Mouse (Mus musculus): ENCODE data around the gene Zfp952.
"Not testable (repeated sequence)": the region's sequence is repeated elsewhere in the genome, so short reads cannot be mapped to it uniquely, and the experiment has no call there.

Zfp952 gene

DNA sequence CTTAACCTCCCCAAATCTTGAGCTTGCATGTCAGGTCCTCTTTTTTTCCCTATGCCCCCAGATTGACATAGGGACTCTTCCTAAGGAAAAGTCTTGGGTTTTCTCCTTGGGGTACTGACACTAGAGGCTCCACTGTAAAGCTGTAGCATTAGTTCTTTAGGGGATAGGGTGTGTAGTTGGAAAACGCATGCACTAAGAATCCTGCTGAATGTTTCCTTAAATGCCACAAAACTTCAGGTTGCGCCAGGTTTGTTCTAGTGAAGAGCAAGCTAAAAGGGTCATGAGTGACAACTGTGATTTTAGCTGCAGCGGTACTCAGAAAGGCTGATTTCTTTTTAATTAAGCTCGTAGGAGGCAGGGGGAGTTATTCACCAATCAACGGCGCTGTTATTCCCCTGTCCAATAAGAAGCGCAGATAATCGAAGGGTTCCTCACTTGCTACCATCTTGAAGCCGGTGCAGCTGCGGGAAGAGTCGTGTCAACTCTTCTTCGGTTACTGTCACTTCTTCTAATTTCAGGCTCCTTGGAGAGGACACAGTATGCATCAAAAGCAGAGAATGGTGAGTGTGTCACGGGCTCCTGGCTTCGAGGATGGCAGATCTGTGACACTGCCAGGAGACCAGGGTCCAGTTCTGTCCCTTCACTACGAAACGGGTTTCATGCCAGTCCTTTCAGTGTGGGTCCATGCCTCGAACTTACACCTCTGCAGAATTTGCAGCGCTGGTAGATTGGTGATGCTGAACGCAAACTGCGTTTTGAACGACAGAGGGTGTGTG lies at the start of gene Zfp952:
Gene Zfp952, plus strand, starts transcription at position 431 of the 776 bp plus-strand sequence.
- DNase-seq (ENCODE audit: low spot score in 2 of 2): peak; percentile 94 to 98

DNA sequence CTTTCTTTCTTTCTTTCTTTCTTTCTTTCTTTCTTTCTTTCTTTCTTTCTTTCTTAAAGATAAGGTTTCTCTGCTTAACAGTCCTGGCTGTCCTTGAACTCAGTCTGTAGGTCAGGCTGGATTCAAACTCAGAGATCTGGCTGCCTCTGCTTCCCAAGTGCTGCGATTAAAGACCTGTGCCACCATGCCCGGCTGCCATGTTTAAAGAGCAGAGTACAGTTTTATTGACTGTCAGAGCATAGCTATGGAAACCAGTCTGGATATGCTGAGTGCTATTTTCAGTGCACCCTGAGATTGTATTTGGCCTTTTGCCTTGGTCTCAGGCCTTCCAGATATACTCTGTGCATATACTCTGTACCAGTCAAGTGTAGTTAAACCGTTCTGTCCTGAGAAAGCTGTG lies 49.3 kb upstream of the Zfp952 start:
- DNase-seq (ENCODE audit: low spot score in 2 of 2): no peak

DNA sequence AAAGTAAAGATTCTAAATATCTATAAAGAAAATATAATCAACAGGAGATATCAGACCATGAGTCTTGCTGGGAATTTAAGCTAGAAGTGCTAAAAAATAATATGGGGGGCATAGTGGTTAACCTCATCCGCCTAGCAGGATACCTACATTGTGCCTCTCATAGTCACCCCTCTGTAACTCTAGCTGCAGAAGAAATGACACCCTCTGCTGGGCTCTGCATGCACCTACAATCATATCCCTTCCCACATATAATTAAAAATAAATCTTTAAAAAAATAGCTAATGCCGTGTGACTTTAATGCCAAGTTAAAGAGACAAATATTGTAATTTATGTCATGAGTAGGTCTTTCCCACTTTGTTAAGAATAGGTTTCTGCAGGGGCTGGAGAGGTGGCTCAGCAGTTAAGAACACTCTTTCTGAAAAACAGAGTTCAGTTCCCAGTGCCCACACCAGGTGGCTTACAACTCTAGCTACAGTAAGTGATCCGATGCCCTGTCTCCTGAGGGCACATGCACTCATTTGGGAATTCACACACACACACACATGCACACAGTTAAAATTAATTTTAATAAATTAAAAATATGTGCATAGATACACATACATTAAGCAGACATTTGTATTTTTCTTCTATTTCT lies 48.4 kb upstream of the Zfp952 start:
- no peak for DNase-seq (ENCODE audit: low spot score in 2 of 2)

DNA sequence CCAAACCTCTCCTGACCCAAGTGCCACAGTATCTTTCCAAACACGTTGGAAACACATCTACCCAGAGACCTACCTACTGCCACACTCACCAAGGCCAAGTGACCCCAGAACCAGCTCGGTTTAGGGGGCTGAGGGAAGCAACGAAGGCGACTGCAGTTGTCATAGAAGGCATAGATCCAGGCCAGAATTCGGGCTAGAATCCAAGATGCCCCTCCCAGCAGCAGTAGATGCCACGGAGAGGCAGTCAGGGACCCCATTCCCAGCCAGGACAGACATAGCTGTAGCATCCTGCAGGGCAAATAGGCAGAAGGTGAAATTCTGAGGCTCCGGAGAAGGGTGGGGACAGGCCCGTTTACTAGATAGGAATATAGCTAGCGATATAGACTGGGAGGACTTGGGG lies 46.2 kb upstream of the Zfp952 start:
- peak in 1 of 2 experiments; percentile 4 for DNase-seq (ENCODE audit: low spot score in 2 of 2)

DNA sequence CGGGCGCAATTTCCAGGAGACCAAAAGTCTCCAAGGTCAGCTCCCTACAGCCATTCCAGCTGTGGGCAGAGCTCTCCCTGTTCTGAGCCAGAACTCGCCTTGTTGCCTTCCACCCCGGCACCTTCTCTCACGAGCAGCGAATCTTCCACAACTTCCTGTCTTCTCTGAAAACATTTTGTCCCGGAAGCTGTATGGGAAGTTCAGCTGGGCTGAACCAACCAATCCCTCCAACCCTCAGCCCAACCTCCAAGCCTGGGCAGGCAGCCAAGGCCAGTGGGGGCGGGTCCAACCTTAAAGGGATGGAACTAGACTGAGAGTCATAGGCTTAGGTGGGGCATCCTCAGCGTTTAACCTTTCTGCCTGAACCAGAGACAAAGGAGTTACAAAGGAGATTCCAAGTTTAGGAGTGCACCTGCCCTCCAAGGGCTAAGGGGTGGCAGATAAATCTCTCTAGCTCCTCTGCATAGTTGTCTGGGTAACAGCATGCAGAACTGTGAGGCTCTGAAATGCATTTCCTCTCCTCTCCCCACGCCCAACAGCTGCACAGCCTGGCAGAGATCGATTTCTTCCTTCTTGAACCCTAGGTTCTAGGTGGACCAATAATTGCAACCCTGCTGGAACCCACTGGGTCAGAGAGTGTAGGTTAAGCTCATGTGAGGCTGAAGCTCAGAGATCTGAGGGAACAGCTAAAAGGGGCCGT lies 45.6 kb upstream of the Zfp952 start, which contains the start of gene Cyp4f13:
Gene Cyp4f13, minus strand, starts transcription at position 188 of the 700 bp plus-strand sequence.
- DNase-seq (ENCODE audit: low spot score in 2 of 2): peak; percentile 98

DNA sequence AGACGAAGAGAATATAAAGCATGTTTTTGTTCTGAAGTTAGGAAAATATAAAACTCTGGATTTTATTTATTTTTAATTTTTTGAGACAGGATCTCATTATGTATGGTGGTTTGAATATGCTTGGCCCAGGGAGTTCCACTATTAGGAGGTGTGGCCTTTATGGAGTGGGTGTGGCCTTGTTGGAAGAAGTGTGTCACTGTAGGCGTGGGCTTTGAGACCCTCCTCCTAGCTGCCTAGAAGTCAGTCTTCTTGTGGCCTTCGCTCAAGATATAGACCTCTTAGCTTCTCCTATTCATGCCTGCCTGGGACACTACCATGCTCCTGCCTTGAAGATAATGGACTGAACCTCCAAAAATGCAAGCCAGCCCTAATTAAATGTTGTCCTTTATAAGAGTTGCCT lies 42.8 kb upstream of the Zfp952 start:
- no peak for DNase-seq (ENCODE audit: low spot score in 2 of 2)

DNA sequence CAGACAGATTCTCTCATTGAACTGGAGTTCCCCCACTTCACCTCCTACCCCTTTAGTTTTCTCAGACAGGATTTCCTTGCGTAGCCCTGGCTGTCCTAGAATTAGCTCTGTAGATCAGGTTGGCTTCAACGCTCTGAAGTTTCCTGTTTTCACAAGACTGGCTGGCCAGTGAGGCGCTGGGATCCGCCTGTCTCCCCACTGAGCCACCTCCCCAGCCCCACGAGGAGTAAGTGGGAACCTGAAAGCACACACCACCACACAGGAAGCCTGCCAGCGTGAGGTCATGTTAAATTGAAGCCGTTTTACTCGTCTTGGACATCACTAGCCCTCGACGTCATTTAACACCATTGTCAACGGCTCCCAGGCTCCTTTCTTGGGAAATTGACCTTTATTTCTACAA lies 41.9 kb upstream of the Zfp952 start:
- DNase-seq (ENCODE audit: low spot score in 2 of 2): no peak

DNA sequence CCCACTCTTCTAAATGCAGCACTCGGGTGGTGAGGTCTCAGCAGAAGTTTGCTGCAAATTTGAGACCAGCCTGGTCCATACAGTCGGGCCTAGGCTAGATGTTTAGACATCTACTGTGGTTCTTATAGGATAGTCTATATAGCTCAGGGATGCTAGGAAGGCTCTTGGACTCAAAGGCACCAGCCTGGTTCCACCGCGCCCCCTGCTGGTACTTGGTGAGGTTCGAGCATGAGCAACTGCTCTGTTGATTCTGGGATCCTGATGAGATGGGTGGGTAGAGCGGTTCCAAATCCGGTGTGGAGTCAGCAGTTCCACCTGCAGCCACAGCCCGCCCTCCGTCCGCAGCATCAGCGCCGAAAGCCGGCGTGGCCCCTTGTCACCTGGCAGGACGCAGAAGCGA lies 41.5 kb upstream of the Zfp952 start:
- peak; percentile 52 to 67 for DNase-seq (ENCODE audit: low spot score in 2 of 2)

DNA sequence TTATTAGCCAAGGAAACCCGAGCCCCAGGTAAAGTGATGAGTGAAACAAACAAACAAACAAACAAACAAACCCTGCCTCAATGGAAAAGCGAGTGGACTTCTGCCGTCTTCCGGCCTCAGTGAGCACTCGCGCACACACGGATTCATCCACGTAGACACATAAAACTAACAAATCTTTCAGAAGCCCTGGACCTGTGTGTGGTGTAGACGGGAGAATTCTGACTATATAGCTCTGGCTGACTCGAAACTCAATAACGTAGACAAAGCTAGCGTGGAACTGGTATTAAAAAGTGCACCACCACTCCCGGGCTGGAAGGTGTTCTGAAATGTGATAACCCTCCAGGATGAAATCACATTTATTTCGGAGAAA lies 27.7 kb upstream of the Zfp952 start:
- DNase-seq (ENCODE audit: low spot score in 2 of 2): no peak

DNA sequence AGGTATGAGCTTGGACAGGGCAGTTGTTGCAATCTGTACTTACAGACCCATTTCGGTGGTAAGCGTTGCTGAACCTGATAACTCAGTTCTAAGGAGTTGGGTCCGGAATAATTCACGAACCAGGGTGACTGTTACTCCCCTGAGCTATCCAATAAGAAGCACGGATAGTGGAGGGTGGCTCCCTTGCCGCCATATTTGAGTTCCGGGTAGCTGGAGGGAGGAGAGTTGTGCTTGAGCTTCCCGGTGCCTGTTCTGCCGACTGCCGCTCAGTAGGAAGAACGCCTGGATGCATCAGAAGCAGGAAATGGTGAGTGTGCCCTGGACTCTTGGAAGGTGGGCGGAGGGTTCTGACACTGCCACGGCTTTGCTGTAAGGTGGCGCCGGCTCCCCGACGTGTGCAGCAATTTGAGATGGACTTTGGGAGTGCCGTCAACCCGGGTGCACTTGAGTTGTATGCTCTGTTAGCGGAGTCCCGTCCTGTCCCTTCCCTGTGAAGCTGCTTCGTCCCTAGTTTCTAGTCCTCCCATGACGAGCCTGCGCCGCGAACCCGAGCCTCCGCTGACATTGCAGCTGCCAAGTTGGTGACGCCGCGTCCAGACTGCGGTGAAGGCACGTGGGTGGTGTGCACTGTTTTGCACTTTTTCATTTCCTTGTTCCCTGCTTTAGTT lies 27.2 kb upstream of the Zfp952 start, which contains the start of gene Zfp472:
Gene Zfp472, plus strand, starts transcription at position 192 of the 668 bp plus-strand sequence.
- peak; percentile 95 to 96 for DNase-seq (ENCODE audit: low spot score in 2 of 2)

DNA sequence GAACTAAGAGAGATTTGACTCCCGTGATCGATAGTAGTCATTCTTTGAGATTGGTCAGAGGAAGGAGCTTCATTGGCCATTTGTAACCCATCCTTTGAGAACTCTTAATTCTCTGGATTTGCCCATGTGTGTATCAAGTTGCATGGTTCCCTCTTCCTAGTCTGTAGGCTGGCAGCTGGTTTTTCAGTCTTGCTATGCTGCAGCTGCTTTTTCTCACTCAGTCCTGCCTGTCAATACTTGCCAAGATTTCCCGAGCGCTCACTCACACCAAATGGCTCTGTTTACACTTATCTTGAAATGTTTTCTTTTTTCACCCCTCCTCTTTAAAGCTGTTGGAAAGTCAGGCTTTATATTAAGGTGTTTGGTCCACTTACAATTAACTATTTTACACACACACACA lies 11.6 kb upstream of the Zfp952 start:
- no peak for DNase-seq (ENCODE audit: low spot score in 2 of 2)

DNA sequence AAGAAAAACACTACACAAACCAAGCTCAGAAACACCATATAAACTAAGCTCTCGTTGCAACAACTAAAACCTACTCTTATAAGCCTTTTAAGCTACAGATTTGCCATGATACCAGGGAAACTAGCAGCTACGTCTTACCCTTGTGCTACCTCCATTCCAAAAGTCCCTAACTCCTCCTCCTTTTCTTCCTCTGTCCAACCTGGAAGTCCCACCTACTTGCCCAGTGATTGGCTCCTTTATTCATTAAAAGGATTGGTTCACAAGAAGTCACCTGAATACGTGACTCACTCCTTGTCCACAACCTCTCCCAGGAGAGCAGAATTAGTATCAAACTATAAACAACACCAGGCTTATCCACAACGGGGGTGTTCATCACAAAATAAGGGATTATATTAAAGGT lies 6.6 kb upstream of the Zfp952 start:
- no peak for DNase-seq (ENCODE audit: low spot score in 2 of 2)

DNA sequence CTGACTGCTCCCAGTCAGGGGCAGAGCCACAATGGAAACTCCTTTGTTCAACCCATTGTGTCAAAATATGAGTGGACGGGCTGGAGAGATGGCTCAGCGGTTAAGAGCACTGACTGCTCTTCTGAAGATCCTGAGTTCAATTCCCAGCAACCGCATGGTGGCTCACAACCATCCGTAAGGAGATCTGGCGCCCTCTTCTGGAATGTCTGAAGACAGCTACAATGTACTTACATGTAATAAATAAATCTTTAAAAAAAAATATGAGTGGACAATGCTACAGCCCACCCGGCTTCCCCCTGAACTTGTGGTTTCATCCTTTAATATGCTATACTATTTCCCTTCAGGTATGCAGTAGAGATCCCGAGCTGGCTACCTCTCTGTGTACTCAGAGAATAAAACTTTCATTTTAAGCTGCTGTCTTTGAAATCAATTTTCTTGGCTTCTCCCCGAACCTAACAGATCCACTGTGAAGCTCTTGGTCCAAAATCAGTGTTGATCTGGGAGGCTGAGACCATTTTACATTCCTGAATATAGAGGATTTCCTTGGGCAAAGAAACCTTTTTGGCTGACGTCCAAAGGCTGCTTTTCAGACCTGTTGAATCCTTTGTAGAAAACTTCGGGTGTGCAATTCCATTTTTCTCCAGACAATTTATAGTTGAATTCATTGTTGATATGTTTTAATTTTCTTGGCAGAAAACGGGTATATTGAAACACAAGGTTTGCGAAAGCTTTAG lies 797 bp upstream of the Zfp952 start:
- no peak for DNase-seq (ENCODE audit: low spot score in 2 of 2)

DNA sequence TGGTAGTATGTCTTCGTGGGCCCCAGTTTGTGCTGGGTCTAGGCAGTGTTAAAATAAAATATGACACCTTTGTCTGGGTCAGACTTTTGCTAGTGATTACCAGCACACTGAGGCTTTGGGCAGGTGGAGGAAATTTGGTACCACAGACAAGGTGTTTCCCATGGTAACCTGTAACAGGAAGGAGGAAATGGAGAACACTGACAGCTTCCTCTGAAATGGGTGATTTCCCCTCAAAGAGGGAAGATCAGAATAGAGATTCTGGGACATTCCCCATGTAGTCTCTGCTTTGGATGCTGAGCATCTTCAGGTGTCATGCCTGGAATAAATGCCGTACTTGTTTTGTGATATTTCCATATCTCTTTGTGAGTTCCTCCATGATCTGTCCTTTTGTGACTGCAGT lies 5.6 kb downstream of the Zfp952 start:
- no peak for DNase-seq (ENCODE audit: low spot score in 2 of 2)

DNA sequence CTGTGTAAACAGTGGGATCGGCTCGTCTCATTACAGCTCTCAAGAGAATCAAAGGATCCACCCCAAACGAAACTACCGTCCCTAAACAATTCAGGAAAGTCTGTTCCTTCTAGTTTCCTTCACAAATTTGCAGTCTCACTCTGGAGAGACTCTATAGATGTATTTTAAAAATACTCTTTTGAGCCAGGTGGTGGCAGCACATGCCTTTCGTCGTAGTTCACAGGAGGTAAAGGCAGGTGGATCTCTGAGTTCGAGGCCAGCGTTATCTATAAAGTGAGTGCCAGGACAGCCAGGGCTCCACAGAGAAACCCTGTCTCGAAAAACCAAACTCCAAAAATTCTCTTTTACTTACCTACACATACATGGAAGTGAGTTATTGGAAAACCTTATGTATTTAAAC lies 15.4 kb downstream of the Zfp952 start:
- no peak for DNase-seq (ENCODE audit: low spot score in 2 of 2)

DNA sequence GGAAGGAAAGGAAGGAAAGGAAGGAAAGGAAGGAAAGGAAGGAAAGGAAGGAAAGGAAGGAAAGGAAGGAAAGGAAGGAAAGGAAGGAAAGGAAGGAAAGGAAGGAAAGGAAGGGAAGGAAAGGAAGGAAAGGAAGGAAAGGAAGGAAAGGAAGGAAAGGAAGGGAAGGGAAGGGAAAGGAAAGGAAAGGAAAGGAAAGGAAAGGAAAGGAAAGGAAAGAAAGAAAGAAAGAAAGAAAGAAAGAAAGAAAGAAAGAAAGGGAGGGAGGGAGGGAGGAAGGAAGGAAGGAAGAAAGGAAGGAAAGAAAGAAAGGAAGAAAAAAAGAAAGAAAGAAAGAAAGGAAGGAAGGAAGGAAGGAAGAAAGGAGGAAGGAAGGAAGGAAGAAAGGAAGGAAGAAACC lies 27.5 kb downstream of the Zfp952 start:
- DNase-seq (ENCODE audit: low spot score in 2 of 2): not testable (repeated sequence)

DNA sequence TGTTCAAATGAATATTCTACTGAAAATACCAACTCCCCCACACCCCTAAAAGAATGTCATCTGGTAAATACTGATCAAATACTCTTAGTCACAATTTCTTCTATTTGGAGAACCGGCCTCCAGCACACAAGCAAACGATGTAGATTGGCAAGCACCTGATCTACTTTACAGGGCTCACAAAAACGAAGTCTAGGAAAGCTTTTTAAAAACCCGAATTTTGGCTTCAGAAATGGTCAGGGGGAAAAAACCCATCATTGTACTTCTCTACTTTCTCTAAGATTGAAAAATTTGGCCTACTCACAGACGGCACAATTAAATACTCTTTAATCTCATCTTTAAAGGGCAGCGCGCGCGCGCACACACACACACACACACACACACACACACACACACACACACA lies 39.4 kb downstream of the Zfp952 start:
- no peak for DNase-seq (ENCODE audit: low spot score in 2 of 2)

DNA sequence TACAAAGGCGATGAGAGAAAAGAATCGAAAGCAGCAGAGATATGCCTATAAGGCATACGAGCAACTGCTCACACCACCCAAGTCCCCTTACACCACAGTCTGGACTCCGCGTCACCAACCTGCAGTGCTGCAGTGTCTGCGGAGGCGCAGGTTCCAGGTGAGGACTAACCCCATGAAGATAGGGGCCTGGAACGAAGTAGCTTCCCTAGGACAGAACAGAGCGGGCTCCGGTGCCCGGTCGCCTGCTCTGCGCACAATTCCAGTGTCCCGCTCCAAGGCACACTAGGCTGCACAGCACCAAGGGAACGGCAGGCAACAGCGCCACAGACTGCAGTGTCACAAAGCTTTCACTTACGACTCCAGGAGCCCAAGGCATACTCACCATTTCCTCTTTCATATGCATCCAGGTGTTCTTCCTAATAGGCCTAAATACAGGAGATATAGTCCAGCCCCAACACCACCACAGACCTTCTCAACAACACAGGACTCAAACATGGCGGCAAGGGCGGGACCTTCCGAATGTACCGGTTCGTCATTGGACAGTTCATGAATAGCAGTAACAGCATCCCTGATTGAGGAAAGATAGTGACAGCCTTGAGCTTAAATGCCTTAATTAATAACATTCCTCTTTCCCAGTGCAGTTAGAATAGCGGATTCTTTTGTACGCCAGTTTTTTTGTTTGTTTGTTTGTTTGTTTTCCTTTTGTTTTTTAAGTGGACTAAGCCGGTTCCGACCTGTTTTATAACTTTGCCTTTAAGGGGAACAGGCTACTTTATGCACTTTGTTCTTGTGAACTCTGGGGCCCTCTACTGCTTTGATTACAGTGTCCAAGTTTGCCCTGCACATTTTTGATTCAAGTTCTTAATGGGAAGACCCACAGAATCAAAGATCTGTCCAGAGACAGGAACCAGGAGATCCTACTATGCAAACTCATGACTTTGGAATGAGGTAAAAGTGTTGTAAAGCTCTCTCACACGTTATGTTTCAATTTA lies 40.3 kb downstream of the Zfp952 start, which contains the start of gene Zfp763:
Gene Zfp763, minus strand, starts transcription at position 503 of the 992 bp plus-strand sequence.
- DNase-seq (ENCODE audit: low spot score in 2 of 2): peak; percentile 78 to 83
